Mouse (Mus musculus): Measurements from ENCODE around the gene Gm10272. TPM values are rescaled to one million over a fixed set of nuclear protein-coding genes. Genes with fewer than 3 reads are reported as not detected.
"Not testable (repeated sequence)": the region's sequence is repeated elsewhere in the genome, so short reads cannot be mapped to it uniquely, and the experiment has no call there.

Gm10272 gene
- polyA plus RNA-seq, 1 experiment from 2014 or later = not detected

- H3K4me1 ChIP-seq = no peaks in the 10 kb centered on the region
- no peak overlapping the region for H3K9ac ChIP-seq
- WGBS = 53% methylated on average over 4 of the region's 4 CpGs
- H3K4me3 ChIP-seq = no peak overlapping the region
- H3K9me3 ChIP-seq = no peaks in the 10 kb centered on the region
- no peaks in the 10 kb centered on the region for H3K27me3 ChIP-seq
- no peak overlapping the region for H3K27ac ChIP-seq
- no peak for ATAC-seq (ENCODE audit: insufficient number of reproducible peaks, insufficient read depth, low FRiP score, low TSS enrichment)
- H3K36me3 ChIP-seq = no peaks in the 10 kb centered on the region
- H3K4me2 ChIP-seq (replicated peaks) = no peak overlapping the region
Observed at GRCm38 (mm10) chr10:77729241-77729640, 22.8 kb downstream of the Gm10272 start.

GRCm38 (mm10) chr10:77735928-77736327, 29.5 kb downstream of the Gm10272 start:
- Histone ChIP-seq H3K9ac (no peak overlapping the region), H3K27ac (no peak overlapping the region), H3K4me1 (no peaks in the 10 kb centered on the region), H3K27me3 (no peaks in the 10 kb centered on the region), H3K4me3 (no peak overlapping the region), H3K4me2 (replicated peaks) (no peak overlapping the region), H3K36me3 (no peaks in the 10 kb centered on the region), H3K9me3 (0 out of 2 replicates have a peak, but pooled peaks cover 8% of the 10 kb centered on the region)
- no peak for ATAC-seq (ENCODE audit: insufficient number of reproducible peaks, insufficient read depth, low FRiP score, low TSS enrichment)
- 84% methylated on average over 1 of the region's 1 CpGs for WGBS

GRCm38 (mm10) chr10:77738929-77739328, 32.5 kb downstream of the Gm10272 start:
- H3K4me3 ChIP-seq = no peak overlapping the region
- H3K9ac ChIP-seq = no peak overlapping the region
- no peak for ATAC-seq (ENCODE audit: insufficient number of reproducible peaks, insufficient read depth, low FRiP score, low TSS enrichment)
- H3K4me1 ChIP-seq = peaks cover 3% of the 10 kb centered on the region; the same call in 1 of the 2 replicates
- no peak overlapping the region for H3K27ac ChIP-seq
- 0 out of 2 replicates have a peak, but pooled peaks cover 8% of the 10 kb centered on the region for H3K9me3 ChIP-seq
- no peak overlapping the region for H3K4me2 ChIP-seq (replicated peaks)
- WGBS = 88% methylated on average over 4 of the region's 4 CpGs
- H3K36me3 ChIP-seq = no peaks in the 10 kb centered on the region
- H3K27me3 ChIP-seq = no peaks in the 10 kb centered on the region

GRCm38 (mm10) chr10:77741924-77742688, 35.7 kb downstream of the Gm10272 start, which contains the start of gene Gm18596:
TSS of gene Gm18596 (minus strand) at chr10:77742638.
- not testable (repeated sequence) for H3K9me3 ChIP-seq; H3K27ac ChIP-seq; H3K36me3 ChIP-seq; H3K27me3 ChIP-seq; H3K4me2 ChIP-seq (replicated peaks); H3K4me1 ChIP-seq; H3K9ac ChIP-seq; H3K4me3 ChIP-seq; ATAC-seq (ENCODE audit: insufficient number of reproducible peaks, insufficient read depth, low FRiP score, low TSS enrichment)
- WGBS = 46% methylated on average over 5 of the region's 5 CpGs

GRCm38 (mm10) chr10:77750686-77751085, 44.3 kb downstream of the Gm10272 start:
- H3K27ac ChIP-seq; H3K4me1 ChIP-seq; H3K9me3 ChIP-seq; H3K27me3 ChIP-seq; H3K9ac ChIP-seq; H3K4me2 ChIP-seq (replicated peaks); ATAC-seq (ENCODE audit: insufficient number of reproducible peaks, insufficient read depth, low FRiP score, low TSS enrichment); H3K36me3 ChIP-seq; H3K4me3 ChIP-seq: not testable (repeated sequence)
- 68% methylated on average over 1 of the region's 1 CpGs for WGBS

- H3K4me3 ChIP-seq; H3K9ac ChIP-seq; H3K9me3 ChIP-seq; H3K27me3 ChIP-seq; H3K27ac ChIP-seq; H3K4me2 ChIP-seq (replicated peaks); ATAC-seq (ENCODE audit: insufficient number of reproducible peaks, insufficient read depth, low FRiP score, low TSS enrichment); H3K4me1 ChIP-seq; H3K36me3 ChIP-seq: not testable (repeated sequence)
- 71% methylated on average over 1 of the region's 1 CpGs for WGBS
Observed at GRCm38 (mm10) chr10:77751254-77751653, 44.8 kb downstream of the Gm10272 start, which contains the start of gene Gm9736. TSS of gene Gm9736 (minus strand) at chr10:77751354.

GRCm38 (mm10) chr10:77752312-77752711, 45.9 kb downstream of the Gm10272 start:
- not testable (repeated sequence) for ATAC-seq (ENCODE audit: insufficient number of reproducible peaks, insufficient read depth, low FRiP score, low TSS enrichment); H3K4me1 ChIP-seq; H3K4me2 ChIP-seq (replicated peaks); H3K9ac ChIP-seq; H3K36me3 ChIP-seq; H3K9me3 ChIP-seq; H3K27me3 ChIP-seq; H3K27ac ChIP-seq; H3K4me3 ChIP-seq
- WGBS = 56% methylated on average over 3 of the region's 3 CpGs

GRCm38 (mm10) chr10:77753448-77753847, 47.0 kb downstream of the Gm10272 start:
- Histone ChIP-seq H3K9me3 (no peaks in the 10 kb centered on the region), H3K4me1 (no peaks in the 10 kb centered on the region), H3K9ac (no peak overlapping the region), H3K27ac (no peak overlapping the region), H3K36me3 (no peaks in the 10 kb centered on the region), H3K4me2 (replicated peaks) (no peak overlapping the region), H3K4me3 (no peak overlapping the region), H3K27me3 (no peaks in the 10 kb centered on the region)
- ATAC-seq (ENCODE audit: insufficient number of reproducible peaks, insufficient read depth, low FRiP score, low TSS enrichment) = no peak

Other genes with a start within 250 kb of the Gm10272 start
- gene Fam207a, start 190.8 kb upstream of the Gm10272 start, polyA plus RNA-seq (2016; fragmentation: Nextera tagmentation; extraction: Ambion mirVana) = 48.8 and 51.0 TPM in 2 replicates
- gene Itgb2, start 176.4 kb upstream of the Gm10272 start, polyA plus RNA-seq (2016; fragmentation: Nextera tagmentation; extraction: Ambion mirVana) = 0.81 and 1.3 TPM in 2 replicates
- gene Pttg1ip, start 124.9 kb upstream of the Gm10272 start, polyA plus RNA-seq (2016; fragmentation: Nextera tagmentation; extraction: Ambion mirVana) = 92.5 and 94.4 TPM in 2 replicates
- gene Sumo3, start 100.5 kb upstream of the Gm10272 start, polyA plus RNA-seq (2016; fragmentation: Nextera tagmentation; extraction: Ambion mirVana) = 385 and 391 TPM in 2 replicates
- 7.0 and 7.1 TPM in 2 replicates for gene Gm49325, start 100.4 kb upstream of the Gm10272 start, polyA plus RNA-seq (2016; fragmentation: Nextera tagmentation; extraction: Ambion mirVana)
- 76.7 and 81.7 TPM in 2 replicates for gene Ube2g2, start 84.4 kb upstream of the Gm10272 start, polyA plus RNA-seq (2016; fragmentation: Nextera tagmentation; extraction: Ambion mirVana)
- gene Tspear, start 20.1 kb upstream of the Gm10272 start, polyA plus RNA-seq (2016; fragmentation: Nextera tagmentation; extraction: Ambion mirVana) = 0.32 and 0.69 TPM in 2 replicates
- gene Gm19402, start 15.9 kb upstream of the Gm10272 start, polyA plus RNA-seq (2016; fragmentation: Nextera tagmentation; extraction: Ambion mirVana) = not detected in 2 replicates
- not detected in 2 replicates for gene Gm9508, start 9.4 kb upstream of the Gm10272 start, polyA plus RNA-seq (2016; fragmentation: Nextera tagmentation; extraction: Ambion mirVana)
- not detected in 2 replicates for gene Gm10024, start 4.8 kb downstream of the Gm10272 start, polyA plus RNA-seq (2016; fragmentation: Nextera tagmentation; extraction: Ambion mirVana)
- gene Gm10142, start 9.2 kb downstream of the Gm10272 start, polyA plus RNA-seq (2016; fragmentation: Nextera tagmentation; extraction: Ambion mirVana) = not detected in 2 replicates
- not detected in 2 replicates for gene Krtap12-1, start 14.0 kb downstream of the Gm10272 start, polyA plus RNA-seq (2016; fragmentation: Nextera tagmentation; extraction: Ambion mirVana)
- not detected in 2 replicates for gene Gm10100, start 19.9 kb downstream of the Gm10272 start, polyA plus RNA-seq (2016; fragmentation: Nextera tagmentation; extraction: Ambion mirVana)
- not detected in 2 replicates for gene Gm18596, start 36.0 kb downstream of the Gm10272 start, polyA plus RNA-seq (2016; fragmentation: Nextera tagmentation; extraction: Ambion mirVana)
- not detected in 2 replicates for gene Gm9736, start 44.7 kb downstream of the Gm10272 start, polyA plus RNA-seq (2016; fragmentation: Nextera tagmentation; extraction: Ambion mirVana)
- not detected in 2 replicates for gene Gm3233, start 53.1 kb downstream of the Gm10272 start, polyA plus RNA-seq (2016; fragmentation: Nextera tagmentation; extraction: Ambion mirVana)
- not detected in 2 replicates for gene Gm3238, start 64.7 kb downstream of the Gm10272 start, polyA plus RNA-seq (2016; fragmentation: Nextera tagmentation; extraction: Ambion mirVana)
- gene Gm7138, start 70.3 kb downstream of the Gm10272 start, polyA plus RNA-seq (2016; fragmentation: Nextera tagmentation; extraction: Ambion mirVana) = not detected in 2 replicates
- gene Gm3250, start 75.9 kb downstream of the Gm10272 start, polyA plus RNA-seq (2016; fragmentation: Nextera tagmentation; extraction: Ambion mirVana) = not detected in 2 replicates
- not detected in 2 replicates for gene Gm7137, start 81.6 kb downstream of the Gm10272 start, polyA plus RNA-seq (2016; fragmentation: Nextera tagmentation; extraction: Ambion mirVana)
- not detected in 2 replicates for gene Gm9639, start 88.5 kb downstream of the Gm10272 start, polyA plus RNA-seq (2016; fragmentation: Nextera tagmentation; extraction: Ambion mirVana)
- gene Gm19668, start 92.5 kb downstream of the Gm10272 start, polyA plus RNA-seq (2016; fragmentation: Nextera tagmentation; extraction: Ambion mirVana) = not detected in 2 replicates
- not detected in 2 replicates for gene Gm9507, start 105.2 kb downstream of the Gm10272 start, polyA plus RNA-seq (2016; fragmentation: Nextera tagmentation; extraction: Ambion mirVana)
- not detected in 2 replicates for gene Gm2696, start 108.1 kb downstream of the Gm10272 start, polyA plus RNA-seq (2016; fragmentation: Nextera tagmentation; extraction: Ambion mirVana)
- not detected in 2 replicates for gene Krtap10-4, start 120.5 kb downstream of the Gm10272 start, polyA plus RNA-seq (2016; fragmentation: Nextera tagmentation; extraction: Ambion mirVana)
- not detected in 2 replicates for gene Krtap10-10, start 129.3 kb downstream of the Gm10272 start, polyA plus RNA-seq (2016; fragmentation: Nextera tagmentation; extraction: Ambion mirVana)
- gene Gm36176, start 140.2 kb downstream of the Gm10272 start, polyA plus RNA-seq (2016; fragmentation: Nextera tagmentation; extraction: Ambion mirVana) = not detected in 2 replicates
- not detected in 2 replicates for gene Gm10318, start 146.2 kb downstream of the Gm10272 start, polyA plus RNA-seq (2016; fragmentation: Nextera tagmentation; extraction: Ambion mirVana)
- not detected in 2 replicates for gene Gm3285, start 155.3 kb downstream of the Gm10272 start, polyA plus RNA-seq (2016; fragmentation: Nextera tagmentation; extraction: Ambion mirVana)
- 4.4 and 4.7 TPM in 2 replicates for gene Lrrc3, start 195.9 kb downstream of the Gm10272 start, polyA plus RNA-seq (2016; fragmentation: Nextera tagmentation; extraction: Ambion mirVana)

All from embryonic facial prominence, embryonic 12.5 days (tissue).